Mouse (Mus musculus): ENCODE results near the gene Prl2c3.

DNA sequence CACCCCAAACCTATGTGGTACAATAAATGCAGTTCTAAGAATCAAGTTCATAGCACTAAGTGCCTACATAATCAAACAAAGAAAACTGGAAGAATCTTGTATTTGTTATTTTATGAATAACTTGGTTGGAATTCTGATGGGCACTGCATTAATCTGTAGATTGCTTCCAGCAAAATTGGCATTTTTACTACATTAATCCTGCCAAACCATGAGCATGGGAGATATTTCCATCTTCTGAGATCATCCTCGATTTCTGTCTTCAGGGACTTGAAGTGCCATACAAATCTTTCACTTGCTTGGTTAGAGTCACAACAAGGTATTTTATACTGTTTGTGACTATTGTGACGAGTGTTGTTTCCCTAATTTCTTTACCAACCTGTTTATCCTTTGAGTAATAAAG lies 9.7 kb upstream of the Prl2c3 start:
- no peak for TF ChIP-seq CTCF (IDR thresholded peaks at IDR 0.05; ENCODE audit: borderline replicate concordance, insufficient read depth, low read depth, low read length)
- no peak for TF ChIP-seq POLR2A (IDR thresholded peaks at IDR 0.05; ENCODE audit: borderline replicate concordance, insufficient read depth, low read length)

Measured in cerebellum, adult 2 months (tissue).